Mouse (Mus musculus) gastrocnemius, postnatal 14 days (tissue): ENCODE measurements around the gene Armh3. TPM values are rescaled to one million over a fixed set of nuclear protein-coding genes. Genes with fewer than 3 reads are reported as not detected.
A peak's percentile ranks its signal among the peaks of the same experiment; 100 is the strongest.

Experiments used
- DNase-seq: peaks from one replicate; pipeline ENCODE4 v3.0.0; 2021; ENCODE audit warnings: mixed read lengths
- intact Hi-C: fragments of 180-260 bp; cut with DNase I; formaldehyde crosslinking; loops from one replicate; pipeline ENCODE4 v1.15.1; 2025; ENCODE audit warnings: low total_unique reads
- total RNA-seq, 2 experiments: library from RNA; stranded (reverse); gene quantifications; 2 replicates each; pipeline ENCODE4 v1.2.3; 2021

Gene Armh3
- total RNA-seq, 2 experiments from 2014 or later = 10.8 to 10.9 TPM

DNA sequence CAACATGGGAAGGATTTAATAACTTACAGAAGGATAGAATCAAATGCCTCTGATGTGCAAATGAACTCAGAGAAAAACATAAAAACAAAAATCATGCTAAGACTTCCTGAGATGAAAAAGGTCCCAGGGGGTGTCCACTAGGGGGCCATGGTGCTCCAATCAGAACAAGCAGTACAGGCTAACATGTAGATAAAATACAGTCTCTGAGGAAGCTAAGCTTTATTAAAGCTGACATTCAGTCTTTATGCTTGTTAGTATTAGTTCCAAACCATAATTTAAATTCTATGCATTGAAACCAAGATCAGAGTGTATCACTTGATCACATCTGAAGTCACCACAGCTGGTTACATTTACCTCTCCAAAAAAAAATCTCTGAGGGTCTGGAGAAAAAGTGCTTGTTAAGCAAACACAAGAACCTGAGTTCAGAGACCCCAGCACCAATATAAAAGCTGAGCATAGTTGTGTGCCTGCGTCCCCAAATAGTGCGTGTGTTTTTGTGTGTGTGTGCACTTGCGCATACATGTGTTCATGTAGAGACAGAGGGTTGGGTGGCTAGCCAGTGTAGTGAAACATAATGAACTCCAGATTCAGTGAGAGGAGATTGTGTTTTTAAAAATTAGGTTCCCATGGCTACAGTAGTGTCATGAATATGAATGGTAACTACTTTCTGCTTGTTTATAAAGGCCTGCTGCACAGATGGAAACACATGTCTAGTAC lies 151.1 kb downstream of the Armh3 start:
- peak; percentile 9 for DNase-seq
- intact Hi-C loops = no loop called here

DNA sequence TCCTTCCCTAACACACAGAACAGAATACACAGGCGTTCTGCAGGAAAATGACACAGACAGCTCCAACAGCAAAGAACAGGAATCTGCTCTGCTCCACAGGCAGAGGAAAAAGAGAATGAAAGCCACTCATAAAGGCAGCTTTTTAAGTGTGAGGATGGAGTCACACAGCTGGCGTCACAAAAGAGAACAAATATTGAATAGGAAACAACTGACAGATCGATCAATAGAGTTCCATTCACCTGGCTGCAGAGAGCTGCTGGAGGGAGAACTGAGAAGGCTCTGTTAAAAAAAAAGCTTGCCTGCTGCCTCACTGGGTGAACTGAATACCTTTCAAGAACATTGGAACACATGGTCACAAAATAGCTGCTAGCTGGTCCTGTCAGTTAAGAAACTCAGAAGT lies 154.1 kb downstream of the Armh3 start:
- DNase-seq = no peak
- intact Hi-C loops = no loop called here

DNA sequence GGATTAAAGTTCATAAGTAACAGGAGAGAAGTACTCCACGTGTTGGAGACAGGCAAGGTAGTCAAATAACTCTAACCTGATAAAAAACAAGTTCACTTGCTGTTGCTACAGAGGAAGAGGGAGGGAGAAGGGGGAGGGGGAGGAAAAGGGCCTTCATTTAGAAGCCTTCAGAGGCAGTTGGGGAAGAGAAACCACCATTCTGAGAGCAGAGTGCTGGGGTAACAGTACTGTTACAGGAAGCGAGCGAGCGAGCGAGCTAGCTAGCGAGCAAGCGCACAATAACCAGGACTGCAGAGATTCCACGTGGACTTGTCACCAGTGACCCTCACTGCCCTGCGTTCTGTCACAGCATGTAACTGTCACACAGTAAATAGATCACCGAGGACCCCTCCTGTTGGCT lies 154.9 kb downstream of the Armh3 start:
- DNase-seq = no peak
- intact Hi-C loops = no loop called here

DNA sequence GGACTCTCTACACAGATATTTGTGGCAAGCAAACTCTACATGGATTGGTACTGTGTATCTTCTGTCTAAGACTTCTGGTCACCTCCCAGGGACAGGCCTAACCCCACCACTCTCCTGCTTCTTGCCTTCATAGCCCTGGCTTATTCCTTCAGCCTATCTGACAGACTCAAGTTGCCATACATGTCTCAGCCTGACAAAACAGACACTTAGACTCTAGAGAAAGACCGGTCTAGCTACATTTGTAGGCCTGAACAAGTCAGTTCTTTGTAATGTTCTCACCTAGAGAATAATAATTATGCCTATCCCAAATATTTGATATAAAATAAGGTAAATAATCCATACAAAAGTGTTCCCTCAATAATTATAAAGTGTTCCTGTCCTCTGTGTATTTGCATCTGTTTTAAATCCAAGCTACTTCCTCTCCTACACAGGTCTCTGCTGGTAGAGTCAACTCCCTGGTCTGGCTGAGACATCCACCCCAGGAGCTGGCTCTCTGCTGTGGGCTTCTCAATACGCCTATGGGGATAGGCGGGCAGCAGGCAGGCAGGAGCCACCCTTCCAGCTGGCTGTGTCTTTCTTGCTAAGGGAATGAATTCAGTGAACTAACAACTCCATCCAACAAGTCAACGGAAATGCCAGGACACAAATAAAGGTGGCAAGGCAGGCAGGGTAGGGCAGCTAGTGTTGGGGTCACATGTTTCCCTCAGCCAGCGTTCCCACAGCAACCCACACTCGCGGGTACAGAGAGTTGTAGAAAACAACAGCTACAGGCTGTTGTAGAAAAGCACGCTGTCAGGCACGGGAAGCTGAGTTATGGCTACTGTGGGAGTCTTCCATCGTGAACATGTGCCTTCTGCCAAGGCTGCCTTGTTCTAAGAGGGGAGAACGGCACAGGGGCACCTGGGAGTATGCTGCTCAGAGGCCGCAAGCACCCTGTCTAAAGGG lies 161.0 kb downstream of the Armh3 start:
- DNase-seq = no peak
- intact Hi-C loops = no loop called here

DNA sequence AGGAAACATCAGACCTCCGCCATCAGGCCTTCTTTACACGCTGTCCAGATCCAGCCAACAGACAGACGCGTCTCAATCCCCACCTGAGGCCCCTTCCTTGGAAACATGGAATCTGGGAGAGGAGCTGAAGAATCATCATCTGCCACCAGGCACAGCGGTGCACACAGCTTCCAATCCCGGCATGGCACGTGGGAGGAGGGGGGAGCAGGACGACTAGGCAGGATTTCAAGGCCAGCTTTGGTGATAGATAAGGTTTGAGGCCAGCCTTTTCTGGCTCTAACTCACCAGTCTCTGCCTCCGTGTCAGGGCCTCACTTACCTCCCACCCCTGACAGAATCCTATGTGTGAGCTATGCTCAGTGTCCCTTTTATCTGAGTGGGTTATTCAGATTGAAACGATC lies 162.8 kb downstream of the Armh3 start:
- intact Hi-C loops = no loop called here

DNA sequence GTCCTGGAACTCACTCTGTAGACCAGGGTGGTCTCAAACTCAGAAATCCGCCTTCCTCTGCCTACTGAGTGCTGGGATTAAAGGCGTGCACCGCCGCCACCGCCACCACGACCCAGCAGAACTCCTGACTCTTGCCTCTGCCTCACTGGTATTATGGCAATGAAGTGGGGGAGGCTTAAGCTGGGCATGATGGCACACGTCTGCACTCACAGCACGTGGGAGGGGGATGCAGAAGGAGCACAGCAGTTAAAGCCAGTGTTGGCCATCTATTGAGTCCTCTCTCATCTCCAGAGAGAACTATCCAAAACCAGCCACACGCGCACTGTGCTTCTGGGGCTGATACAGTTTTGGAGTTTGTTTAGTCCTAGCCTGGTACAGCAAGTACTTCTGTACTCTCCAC lies 164.6 kb downstream of the Armh3 start:
- no peak for DNase-seq

More for the DNA sequence above, 162.8 kb downstream of the Armh3 start:
- DNase-seq = no peak

DNA sequence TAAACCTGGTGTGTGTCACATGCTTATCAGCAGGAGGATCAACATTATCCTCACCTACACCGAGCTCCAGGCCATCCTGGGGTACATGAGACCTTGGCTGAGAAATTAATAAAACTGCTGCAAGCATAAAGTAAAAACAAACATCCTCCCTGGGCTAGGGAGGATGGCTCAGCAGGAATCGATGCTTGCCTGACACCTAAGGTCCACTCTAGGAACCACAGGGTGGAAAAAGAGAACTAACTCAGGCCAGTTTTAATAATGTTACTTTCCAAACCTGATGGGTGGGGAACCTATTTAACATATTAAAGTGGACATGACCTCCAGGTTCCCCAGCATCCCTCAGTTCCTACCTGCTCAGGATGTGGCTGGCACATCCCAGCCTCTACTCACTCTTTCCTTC lies 167.6 kb downstream of the Armh3 start:
- no peak for DNase-seq
- intact Hi-C loops = no loop called here

More for the DNA sequence above, 164.6 kb downstream of the Armh3 start:
- intact Hi-C loops = no loop called here

DNA sequence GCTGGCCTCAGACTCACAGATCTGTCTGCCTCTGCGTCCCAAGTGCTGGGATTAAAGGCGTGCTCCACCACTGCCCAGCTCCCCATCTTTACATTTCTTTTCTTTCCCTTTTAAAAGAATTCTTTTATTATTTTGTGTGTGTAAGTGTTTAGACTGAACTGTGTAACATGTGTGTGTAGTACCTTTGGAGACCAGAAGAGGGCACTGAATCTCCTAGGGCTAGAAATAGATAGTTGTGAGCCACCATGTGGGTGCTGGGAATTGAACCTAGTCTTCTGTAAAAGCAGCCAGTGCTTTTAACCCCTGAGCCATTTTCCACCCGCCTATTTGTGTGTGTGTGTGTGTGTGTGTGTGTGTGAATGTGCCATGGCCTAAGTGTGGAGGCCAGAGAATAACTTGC lies 170.6 kb downstream of the Armh3 start:
- intact Hi-C loops = no loop called here
- no peak for DNase-seq

DNA sequence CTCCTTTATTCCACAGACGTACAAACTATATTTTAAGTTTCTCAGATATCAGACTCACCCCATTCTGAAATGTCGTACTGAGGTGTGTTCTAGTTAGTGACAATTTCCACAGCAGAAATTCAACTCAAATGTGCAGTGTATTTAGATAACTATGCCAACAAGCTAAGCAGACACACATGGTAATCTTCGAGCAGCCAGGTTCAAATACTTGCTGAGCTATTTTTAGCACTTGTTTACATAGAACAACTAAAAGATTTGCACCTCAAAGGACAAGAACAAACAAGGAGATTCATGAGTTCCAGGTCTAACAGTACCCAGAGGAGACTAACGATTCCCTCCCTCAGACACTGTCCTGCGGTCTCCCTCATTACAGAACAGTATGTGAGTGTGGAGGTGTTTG lies 171.2 kb downstream of the Armh3 start:
- intact Hi-C loops = no loop called here
- DNase-seq = no peak

DNA sequence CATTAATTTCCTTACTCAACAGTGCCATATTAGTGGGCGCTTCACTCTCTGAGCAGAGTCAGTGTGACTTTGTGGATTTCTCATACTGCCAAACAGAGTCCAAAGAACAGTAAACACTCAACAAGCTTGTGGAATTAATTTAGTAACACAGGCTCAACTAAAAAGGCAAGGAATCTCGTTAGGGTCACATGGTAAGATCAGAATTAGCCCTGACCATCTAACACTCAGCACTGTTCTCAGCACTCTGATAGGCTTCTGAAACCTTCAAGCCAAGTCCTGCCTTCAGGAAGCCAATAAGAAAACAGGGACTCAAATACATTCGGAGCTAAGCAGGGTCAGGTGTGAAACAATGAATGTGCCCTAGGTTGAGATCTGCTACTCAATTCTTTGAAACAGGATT lies 172.1 kb downstream of the Armh3 start:
- intact Hi-C loops = no loop called here
- no peak for DNase-seq

DNA sequence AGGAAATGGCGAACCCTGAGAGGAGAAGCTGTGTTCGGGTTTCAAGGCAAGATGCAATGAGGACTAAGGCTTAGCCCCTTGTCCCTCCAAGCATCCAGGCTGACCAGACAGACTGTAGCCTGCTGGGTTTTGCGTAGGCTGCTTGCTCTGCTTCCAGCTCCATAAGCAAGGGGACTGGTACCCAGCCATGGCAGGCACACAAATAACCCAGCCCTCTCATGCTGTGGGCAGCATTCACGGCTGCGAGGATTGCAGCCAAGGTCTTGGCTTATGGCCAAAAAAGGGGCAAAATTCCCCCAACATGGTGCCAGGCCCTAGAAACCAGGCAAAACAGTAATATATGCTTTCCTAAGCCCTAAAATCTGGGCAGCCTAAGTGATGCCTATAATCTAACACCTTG lies 176.5 kb downstream of the Armh3 start:
- intact Hi-C loops = no loop called here
- DNase-seq = no peak

DNA sequence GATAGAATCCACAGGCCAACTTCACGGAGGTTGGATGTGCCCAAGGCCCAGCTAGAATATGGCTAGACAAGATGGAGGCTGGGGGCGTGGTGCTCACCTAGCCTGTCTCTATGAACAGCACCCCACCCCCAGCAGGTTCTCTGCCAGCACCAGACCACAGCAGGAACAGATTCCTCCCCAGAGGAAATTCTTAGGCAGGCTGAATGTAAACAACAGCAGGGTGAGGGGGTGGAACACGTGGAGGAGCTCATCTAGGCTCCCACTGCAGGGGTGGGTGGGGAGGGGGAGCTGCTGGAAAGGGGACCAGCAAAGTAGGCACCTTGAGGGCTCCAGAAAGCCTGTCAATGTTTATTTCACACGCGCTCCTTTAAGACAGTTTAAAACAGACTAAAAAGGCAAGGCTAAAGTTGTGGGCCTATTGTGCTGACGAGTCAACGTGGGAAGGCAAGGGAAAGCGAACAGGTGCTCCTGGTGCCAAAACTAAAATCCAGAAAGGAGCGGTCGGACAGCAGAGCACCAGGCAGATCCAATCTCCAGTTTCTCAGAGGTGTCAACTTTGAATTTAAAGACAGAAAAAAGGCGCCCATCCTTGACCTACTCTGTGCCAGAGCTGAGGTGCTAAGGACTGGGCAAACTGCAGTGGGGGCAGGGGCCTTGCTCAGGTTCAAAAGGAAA lies 180.3 kb downstream of the Armh3 start:
- DNase-seq = no peak
- intact Hi-C loops = no loop called here

DNA sequence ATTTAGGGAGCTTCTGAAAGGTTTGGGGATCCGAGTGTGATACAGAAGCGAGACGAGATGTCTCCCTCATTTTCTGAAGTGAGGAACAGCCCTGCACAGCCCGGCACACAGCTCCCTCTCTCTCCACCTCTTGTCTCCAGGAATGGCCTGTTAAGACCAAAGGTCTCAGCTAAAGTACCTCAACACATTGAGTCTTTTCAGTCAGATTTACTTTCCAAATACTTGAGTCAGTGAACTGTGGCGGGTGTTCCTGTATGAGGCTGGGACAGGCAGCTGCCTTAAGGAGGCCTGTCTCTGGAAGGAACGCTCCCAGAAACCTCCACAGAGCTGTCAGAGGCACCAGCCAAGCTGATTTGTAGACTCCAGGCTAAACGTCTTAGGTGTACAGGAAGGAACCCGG lies 181.6 kb downstream of the Armh3 start:
- DNase-seq = no peak
- intact Hi-C loops = no loop called here

DNA sequence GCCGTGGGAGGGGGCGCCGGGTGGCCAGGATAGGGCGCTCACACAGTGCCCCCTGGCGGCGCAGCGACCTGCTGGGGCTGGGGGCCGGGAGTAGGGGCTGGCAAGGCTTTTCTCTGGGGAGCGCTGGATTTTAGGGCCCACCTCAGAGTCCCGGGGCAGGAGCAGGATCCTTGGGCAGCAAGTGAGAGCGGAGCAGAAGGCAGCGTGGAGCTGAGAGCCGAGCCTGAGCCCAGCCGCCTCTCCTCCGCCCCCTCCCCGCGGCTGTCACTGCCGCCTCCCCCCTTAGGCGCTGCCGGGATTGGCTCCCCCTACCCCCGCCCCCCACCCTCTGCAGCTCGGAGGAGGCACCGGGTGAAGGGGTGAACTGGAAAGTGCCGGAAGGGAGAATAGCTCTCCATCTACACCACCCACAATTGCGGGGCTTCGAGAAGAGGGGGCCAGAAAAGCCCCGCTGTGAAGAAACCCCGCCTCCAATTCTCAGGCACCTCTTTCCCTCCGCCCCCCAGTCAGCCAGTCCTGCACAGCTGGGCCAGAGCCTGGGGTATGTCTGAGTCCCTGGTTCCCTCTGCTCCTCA lies 182.4 kb downstream of the Armh3 start, which contains the start of gene Kcnip2:
TSS of gene Kcnip2 (minus strand) at position 231 of the 575 bp plus-strand sequence.
- intact Hi-C loops = no loop called here
- no peak for DNase-seq

DNA sequence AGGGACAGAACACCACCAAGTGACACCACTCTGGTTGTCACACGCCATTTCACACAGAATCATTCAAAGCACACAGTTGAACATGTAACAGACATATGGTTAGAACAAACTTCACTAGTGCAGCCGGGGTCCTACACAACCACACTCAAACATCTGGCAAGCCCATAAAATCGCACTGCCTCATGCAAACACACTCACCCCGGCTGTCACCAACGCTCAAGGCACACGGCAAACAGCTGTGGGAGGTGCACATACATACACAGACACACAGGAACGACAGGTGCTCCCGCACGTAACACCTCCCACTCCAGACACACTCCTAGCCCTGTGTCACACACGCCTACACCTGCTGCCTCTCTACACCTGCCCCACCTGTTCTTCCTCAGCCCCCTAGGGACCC lies 183.1 kb downstream of the Armh3 start:
- DNase-seq = no peak
- intact Hi-C loops = no loop called here

DNA sequence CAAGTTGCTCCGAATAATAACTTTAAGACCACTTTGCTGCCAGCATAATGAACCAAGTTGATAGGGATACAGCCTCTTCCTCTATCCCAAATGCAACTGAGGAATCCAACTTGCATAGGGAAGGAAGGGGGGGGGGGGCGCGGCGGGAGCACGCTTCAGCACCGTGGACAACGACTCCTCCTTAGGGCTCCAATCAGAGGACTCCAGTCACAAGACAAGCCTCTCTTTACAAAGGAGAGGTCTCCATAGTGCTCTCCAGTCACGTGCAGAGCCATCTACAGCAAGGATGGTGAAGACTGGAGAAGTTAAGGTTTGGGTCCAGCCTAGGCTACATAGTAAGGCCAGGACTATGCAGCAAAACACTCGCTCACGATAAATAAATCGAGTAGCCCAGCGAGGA lies 184.5 kb downstream of the Armh3 start:
- intact Hi-C loops = loop anchor here (5.0 kb wide), 1 partner anchor 138 kb away; no protein-coding TSS in a partner anchor
- no peak for DNase-seq

DNA sequence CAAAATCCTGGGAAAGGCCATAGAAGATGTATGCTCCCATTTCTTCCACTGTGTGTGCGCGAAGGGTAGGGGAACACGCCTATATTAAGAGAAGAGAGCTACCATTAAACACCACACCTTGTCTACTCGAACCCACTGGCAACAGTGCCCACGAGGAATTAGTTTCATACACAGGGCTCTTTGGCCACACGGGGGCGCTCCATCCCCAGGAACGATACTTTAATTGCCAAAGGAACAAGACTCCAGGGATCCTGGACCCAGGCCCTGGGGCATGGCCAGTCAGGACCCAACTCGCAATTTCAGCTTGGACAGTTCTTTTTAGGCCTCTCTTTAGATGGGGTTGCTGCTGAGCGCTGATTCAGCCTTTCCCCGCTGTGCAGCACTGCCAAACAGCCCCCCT lies 185.0 kb downstream of the Armh3 start:
- intact Hi-C loops = loop anchor here (5.0 kb wide), 1 partner anchor 139 kb away; no protein-coding TSS in a partner anchor
- peak; percentile 80 for DNase-seq

DNA sequence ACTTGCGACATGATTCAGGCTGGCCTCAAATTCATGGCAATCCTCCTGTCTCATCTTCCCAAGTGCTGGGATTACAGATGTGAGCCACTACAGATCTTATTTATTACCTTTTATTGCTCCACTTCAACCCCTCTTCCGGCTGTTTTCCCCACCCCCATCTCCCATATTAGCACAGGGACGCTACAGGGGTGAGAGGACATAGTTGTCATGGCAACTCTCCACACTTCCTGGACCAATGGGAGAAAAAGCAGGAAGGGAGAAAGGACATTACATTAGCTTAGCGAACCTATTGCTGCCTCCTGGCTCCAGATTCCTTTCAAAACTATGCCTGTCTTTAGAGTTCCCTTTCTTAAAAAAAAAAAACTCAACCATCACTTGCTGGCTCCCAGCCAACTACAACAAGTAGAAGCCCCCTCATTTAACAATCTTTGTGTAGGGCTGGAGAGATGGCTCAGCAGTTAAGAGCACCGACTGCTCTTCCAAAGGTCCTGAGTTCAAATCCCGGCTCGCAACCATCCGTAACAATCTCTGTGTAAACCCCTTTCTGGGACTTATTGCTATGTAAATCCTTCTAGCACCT lies 185.5 kb downstream of the Armh3 start:
- DNase-seq = no peak
- intact Hi-C loops = loop anchor here (5.0 kb wide), 1 partner anchor 140 kb away; no protein-coding TSS in a partner anchor

DNA sequence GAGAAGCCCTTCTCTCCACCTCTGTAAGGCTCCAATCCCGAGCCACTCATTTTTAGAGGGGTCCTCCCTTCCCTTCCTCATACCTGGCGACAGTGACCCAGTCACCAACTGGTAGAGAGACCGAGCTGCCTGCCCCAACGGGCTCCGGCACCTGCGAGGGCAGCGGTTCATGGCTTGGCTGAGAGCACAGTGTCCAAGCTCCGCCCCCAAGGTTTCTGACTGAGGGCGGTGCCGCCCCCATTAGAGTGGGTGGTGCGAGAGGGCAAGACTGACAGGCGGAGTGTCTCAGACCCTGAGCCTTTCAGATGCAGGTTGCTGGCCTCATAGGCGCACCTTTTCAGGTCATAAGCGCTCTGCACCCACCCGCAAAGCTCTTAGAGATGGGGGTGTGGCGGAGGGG lies 186.2 kb downstream of the Armh3 start:
- peak; percentile 32 for DNase-seq

More for the DNA sequence above, 186.2 kb downstream of the Armh3 start:
- intact Hi-C loops = loop anchor here (5.0 kb wide), 1 partner anchor 140 kb away; no protein-coding TSS in a partner anchor
